Mouse (Mus musculus) intestine, embryonic 15.5 days (tissue): ENCODE measurements around the gene Nckap1. TPM values are rescaled to one million over a fixed set of nuclear protein-coding genes. Genes with fewer than 3 reads are reported as not detected.

Source experiments
- ATAC-seq: fragments of 200-750 bp; cut with Nextera tagmentation; 2 replicates; pipeline ENCODE4 v1.8.0; 2017; ENCODE audit warnings: moderate TSS enrichment, moderate library complexity
- H3K27ac ChIP-seq: fragments of 300-500 bp; sonication (generic); 2 replicates; pipeline ENCODE4 v1.5.1; 2015; ENCODE audit warnings: mild to moderate bottlenecking, inconsistent platforms
- H3K27me3 ChIP-seq: fragments of 300-500 bp; sonication (generic); replicated peaks from 2 replicates; pipeline ENCODE4 v1.6.1; 2015; ENCODE audit warnings: inconsistent platforms
- H3K36me3 ChIP-seq: fragments of 300-500 bp; sonication (generic); 2 replicates; pipeline ENCODE4 v1.6.1; 2015; ENCODE audit warnings: inconsistent platforms
- H3K4me1 ChIP-seq: fragments of 300-500 bp; sonication (generic); replicated peaks from 2 replicates; pipeline ENCODE4 v1.6.1; 2015; ENCODE audit warnings: inconsistent platforms
- H3K4me2 ChIP-seq: fragments of 300-500 bp; sonication (generic); replicated peaks from 2 replicates; pipeline ENCODE4 v1.6.1; 2015; ENCODE audit warnings: mild to moderate bottlenecking, inconsistent platforms
- H3K4me3 ChIP-seq: fragments of 300-500 bp; sonication (generic); replicated peaks from 2 replicates; pipeline ENCODE4 v1.5.1; 2015; ENCODE audit warnings: inconsistent platforms
- H3K9ac ChIP-seq: fragments of 300-500 bp; sonication (generic); 2 replicates; pipeline ENCODE4 v1.6.1; 2015; ENCODE audit warnings: inconsistent platforms
- H3K9me3 ChIP-seq: fragments of 300-500 bp; sonication (generic); 2 replicates; pipeline ENCODE4 v1.6.1; 2016; ENCODE audit warnings: inconsistent platforms
- WGBS: fragments of 180-500 bp; shearing (Covaris S2); methylation state at CpG from one replicate; pipeline ENCODE4 v1.1.7; 2015; 5-methylcytosine and 5-hydroxymethylcytosine counted together
- polyA plus RNA-seq: library from polyadenylated mRNA; unstranded; fragments of >200 nt; fragmentation: Nextera tagmentation; extraction: Ambion mirVana; gene quantifications from 2 replicates; pipeline ENCODE4 v1.2.1, GENCODE M21; 2015

Nckap1 gene
- 64.7 and 69.4 TPM in 2 replicates for polyA plus RNA-seq

DNA sequence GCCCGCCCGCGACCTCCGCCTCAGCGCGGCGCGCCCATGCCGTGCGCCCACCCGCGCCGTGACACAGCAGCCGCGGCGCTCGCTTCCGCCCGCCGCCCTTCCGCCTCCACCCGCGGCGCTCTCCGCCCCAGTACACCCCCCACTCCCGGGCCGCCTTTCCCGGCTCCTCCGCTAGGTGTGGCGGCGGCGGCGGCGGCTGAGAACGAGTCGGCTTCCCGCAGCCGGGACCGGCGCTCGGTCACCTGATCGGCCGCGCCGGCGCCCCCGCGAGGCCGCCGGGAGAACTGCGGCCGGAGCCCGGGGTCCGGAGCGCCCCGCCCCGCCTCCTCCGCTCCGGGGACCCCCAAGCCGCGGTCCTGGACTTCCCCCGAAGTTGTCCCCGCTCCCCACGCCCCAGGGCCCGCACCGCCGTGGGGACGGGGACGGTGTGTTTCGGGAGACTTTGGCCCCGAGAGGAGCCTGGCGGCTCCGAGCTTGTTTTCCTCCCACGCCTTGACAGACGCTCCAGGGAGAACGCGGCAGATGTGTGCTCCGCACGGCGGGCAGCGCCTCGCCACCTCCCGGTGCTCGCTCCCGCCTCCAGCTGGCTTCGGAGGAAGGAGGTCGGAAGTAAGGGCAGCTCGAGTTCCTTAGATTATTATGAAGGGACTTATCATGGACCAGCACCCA, at the start of gene Nckap1:
Gene Nckap1 (minus strand): TSS at position 338 of the 669 bp plus-strand sequence.
- peak; percentile 97 for ATAC-seq
- no peaks in the 10 kb centered on the region for H3K36me3 ChIP-seq
- H3K4me2 ChIP-seq: peak within 1 kb of the TSS; percentile 66
- peak within 1 kb of the TSS; percentile 99 for H3K27ac ChIP-seq
- peaks cover 10% of the 10 kb centered on the region for H3K4me1 ChIP-seq
- no peaks in the 10 kb centered on the region for H3K27me3 ChIP-seq
- no peaks in the 10 kb centered on the region for H3K9me3 ChIP-seq
- peak within 1 kb of the TSS; percentile 90 for H3K4me3 ChIP-seq
- 0% methylated on average over 43 of the region's 88 CpGs for WGBS
- peak within 1 kb of the TSS; percentile 99 for H3K9ac ChIP-seq

DNA sequence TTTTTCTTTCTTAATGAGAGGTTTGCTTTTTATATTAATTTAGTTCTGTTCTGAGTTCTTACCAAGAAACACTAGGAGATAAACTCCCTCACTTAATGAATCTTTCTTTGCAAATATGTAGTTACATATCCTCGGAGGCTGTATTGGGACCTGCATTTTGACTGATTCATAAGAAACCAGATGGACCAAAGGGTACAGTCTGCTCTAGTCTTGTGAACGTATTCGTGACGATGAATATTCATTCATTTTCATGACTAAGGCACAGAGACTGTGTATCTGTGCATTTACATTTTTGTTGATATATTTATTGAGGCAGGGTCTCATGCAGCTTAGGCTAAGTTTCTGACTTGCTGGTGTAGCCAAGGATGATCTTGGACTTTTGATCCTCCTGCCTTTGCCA, 43.3 kb upstream of the Nckap1 start:
- Histone ChIP-seq H3K4me3 (no peak overlapping the region), H3K4me1 (no peaks in the 10 kb centered on the region), H3K4me2 (no peak overlapping the region), H3K36me3 (peaks cover 2% of the 10 kb centered on the region; the same call in 1 of the 2 replicates), H3K9me3 (no peaks in the 10 kb centered on the region), H3K27me3 (no peaks in the 10 kb centered on the region), H3K27ac (no peak overlapping the region), H3K9ac (no peak overlapping the region)
- ATAC-seq: no peak
- WGBS: 94% methylated on average over 4 of the region's 4 CpGs

DNA sequence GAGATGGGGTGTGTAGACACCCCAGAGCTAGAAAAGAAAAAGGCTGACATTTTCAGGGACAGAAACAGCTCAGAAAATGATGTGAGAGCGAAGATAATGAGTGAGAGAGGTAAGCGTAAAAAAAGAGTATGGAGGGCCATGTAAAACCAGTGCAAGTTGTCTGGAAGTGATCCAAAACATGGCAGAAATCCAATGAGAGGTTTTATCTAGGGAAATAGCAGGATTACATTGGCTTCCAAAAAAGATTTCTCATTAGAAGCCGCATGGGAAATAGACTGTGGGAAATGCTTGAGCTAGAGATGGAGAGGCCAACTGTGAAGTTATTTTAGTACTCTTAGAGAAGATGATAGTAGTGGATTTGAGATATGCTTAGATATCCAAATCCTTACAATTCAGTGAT, 40.7 kb upstream of the Nckap1 start:
- no peak for ATAC-seq

DNA sequence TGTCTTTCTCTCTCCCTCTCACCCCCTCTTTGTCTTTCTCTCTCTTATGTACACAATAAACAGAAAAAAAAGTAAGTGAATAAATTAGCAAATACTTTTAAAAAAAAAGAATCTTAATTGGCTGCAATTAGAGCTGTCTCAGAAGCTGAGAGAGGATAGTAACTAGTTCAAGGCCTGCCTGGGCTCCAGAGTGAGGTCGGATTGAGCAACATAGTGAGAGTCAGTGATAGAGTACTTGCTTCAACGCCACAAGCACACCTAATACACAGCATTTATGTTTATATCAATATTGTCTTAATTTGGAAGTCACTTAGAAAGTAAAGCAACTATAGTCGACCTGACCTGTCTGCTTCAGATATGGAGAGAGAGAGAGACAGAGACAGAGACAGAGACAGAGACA, 37.8 kb upstream of the Nckap1 start:
- 86% methylated on average over 3 of the region's 3 CpGs for WGBS
- no peaks in the 10 kb centered on the region for H3K27me3 ChIP-seq

More for the DNA sequence above, 40.7 kb upstream of the Nckap1 start:
- H3K27ac ChIP-seq: no peak overlapping the region
- peaks cover 2% of the 10 kb centered on the region; the same call in 1 of the 2 replicates for H3K36me3 ChIP-seq
- peaks cover 3% of the 10 kb centered on the region; the same call in 1 of the 2 replicates for H3K4me1 ChIP-seq
- no peak overlapping the region for H3K4me2 ChIP-seq
- H3K9ac ChIP-seq: no peak overlapping the region
- 91% methylated on average over 3 of the region's 3 CpGs for WGBS
- H3K4me3 ChIP-seq: no peak overlapping the region
- H3K27me3 ChIP-seq: no peaks in the 10 kb centered on the region
- no peaks in the 10 kb centered on the region for H3K9me3 ChIP-seq

DNA sequence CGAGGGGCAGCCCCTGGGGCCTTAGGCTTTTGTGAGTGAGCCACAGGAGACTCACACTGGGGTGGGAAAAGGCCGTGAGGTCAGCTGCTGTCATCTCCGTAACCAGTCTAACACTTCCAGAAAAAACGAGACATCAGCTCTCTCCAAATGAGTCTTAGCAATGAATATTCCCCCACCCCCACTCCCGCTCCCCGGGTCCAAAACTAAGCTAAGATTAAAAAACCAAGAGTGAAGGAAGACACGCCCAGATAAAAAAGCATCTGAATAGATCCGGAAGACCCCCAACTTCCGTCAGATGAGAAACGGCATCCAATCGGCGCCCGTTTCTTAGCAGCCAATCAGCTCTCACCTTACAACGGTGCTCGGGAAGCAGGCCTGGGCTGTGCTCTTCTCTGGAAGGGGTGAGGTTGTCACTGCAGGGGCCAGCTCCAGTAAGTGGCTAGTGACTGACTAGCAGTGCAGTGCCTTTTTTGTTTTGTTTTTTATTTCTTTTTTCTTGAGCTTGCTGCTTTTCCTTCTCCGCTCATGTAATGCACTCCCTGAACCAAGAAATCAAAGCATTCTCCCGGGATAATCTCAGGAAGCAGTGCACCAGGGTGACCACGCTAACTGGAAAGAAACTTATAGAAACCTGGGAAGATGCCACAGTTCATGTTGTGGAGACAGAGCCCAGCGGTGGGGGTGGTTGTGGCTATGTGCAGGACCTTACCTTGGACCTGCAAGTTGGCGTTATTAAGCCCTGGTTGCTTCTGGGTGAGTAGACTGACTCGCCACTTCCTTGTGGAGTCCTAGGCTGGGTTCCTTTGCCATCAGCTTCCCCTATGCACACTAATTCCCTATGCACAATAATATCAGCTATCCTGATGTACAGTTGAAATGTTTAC, 35.9 kb upstream of the Nckap1 start, which contains the start of the genes Dusp19 and Nup35:
Gene Dusp19 (plus strand): TSS at position 192 of the 884 bp plus-strand sequence.
Gene Nup35 (plus strand): TSS at position 383 of the 884 bp plus-strand sequence.
- Histone ChIP-seq H3K36me3 (no peaks in the 10 kb centered on the region), H3K4me2 (peak within 1 kb of the TSS; percentile 64), H3K9me3 (no peaks in the 10 kb centered on the region), H3K4me3 (peak within 1 kb of the TSS; percentile 58), H3K4me1 (peaks cover 3% of the 10 kb centered on the region; the same call in 1 of the 2 replicates), H3K27ac (peak within 1 kb of the TSS; percentile 51), H3K27me3 (no peaks in the 10 kb centered on the region), H3K9ac (peak within 1 kb of the TSS; percentile 65)
- WGBS: under 1% methylated on average over 21 of the region's 21 CpGs
- peak; percentile 100 for ATAC-seq

More for the DNA sequence above, 37.8 kb upstream of the Nckap1 start:
- Histone ChIP-seq H3K4me2 (no peak overlapping the region), H3K9ac (no peak overlapping the region), H3K4me1 (peaks cover 3% of the 10 kb centered on the region; the same call in 1 of the 2 replicates), H3K36me3 (peaks cover 2% of the 10 kb centered on the region; the same call in 1 of the 2 replicates), H3K4me3 (no peak overlapping the region), H3K9me3 (no peaks in the 10 kb centered on the region), H3K27ac (no peak overlapping the region)
- ATAC-seq: no peak

DNA sequence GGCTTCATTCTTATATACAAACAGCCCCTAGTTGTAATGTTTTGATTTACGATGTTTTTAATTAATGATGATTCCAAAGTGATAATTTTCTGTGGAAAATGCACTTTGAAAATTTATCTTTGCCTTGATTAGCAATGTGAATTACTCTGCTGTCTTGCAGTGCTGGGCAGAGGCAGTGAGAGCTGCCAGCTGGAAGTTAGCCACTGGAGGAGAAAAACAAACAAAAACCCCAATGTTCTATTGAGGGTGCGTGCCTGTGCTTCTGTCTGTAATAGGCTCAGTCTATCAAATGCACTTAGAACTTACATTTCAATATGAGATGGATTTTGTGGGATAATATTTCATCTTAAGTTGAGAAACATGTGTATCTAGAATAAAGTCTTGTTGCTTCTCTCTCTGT, 31.6 kb upstream of the Nckap1 start:
- Histone ChIP-seq H3K4me2 (no peak overlapping the region), H3K4me1 (peaks cover under 1% of the 10 kb centered on the region; the same call in 1 of the 2 replicates), H3K9ac (no peak overlapping the region), H3K27ac (no peak overlapping the region), H3K4me3 (no peak overlapping the region), H3K27me3 (no peaks in the 10 kb centered on the region), H3K9me3 (no peaks in the 10 kb centered on the region), H3K36me3 (no peaks in the 10 kb centered on the region)
- ATAC-seq: no peak
- 62% methylated on average over 2 of the region's 2 CpGs for WGBS

DNA sequence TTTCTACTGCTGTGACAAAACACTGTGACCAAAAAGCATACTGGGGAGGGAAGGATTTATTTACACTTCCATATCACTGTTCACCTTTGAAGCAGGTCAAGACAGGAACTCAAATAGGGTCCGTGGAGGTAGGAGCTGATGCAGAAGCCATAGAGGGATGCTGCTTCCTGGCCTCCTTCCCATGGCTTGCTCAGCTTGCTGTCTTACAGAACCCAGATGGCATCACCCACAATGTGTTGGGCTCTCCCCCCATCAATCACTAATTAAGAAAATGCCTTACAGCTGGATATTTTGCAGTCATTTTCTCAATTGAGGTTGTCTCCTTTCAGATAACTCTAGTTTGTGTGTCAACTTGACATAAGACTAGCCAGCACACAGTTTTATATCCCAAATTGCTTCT, 31.1 kb upstream of the Nckap1 start:
- 53% methylated on average over 1 of the region's 1 CpGs for WGBS
- H3K9me3 ChIP-seq: no peaks in the 10 kb centered on the region
- H3K36me3 ChIP-seq: no peaks in the 10 kb centered on the region

DNA sequence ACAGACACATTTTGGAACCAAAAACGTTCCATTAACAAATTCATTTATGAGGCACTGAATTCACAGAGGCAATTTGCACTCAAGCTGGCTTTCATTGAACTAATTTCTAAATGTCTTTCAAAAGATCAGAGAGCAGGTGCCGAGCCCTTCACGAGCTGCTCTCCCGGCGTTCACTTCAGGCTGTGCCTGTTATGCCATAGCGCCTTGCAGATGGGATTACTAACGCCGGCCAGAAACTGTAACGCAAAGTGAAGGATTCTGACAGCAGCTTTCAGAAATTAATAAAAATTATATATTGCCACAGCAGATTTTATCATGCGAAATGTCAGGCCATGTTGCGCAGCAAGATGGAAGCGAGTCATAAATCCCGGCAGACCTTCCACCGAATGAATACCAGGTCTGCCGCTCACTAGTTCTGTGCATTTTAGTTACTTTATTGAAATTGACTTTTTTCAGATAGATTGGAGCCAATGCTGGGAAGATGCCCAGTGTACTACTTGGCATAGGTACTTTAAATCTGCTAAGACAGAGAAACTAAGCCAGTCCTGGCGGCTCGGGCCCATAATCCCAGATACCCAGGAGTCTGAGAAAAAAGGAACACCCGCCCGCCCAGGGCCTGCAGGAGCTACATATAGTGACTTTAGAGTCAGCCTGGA, 22.7 kb upstream of the Nckap1 start:
- no peaks in the 10 kb centered on the region for H3K4me1 ChIP-seq
- no peak overlapping the region for H3K4me2 ChIP-seq
- H3K27ac ChIP-seq: no peak overlapping the region
- no peak overlapping the region for H3K9ac ChIP-seq
- no peaks in the 10 kb centered on the region for H3K36me3 ChIP-seq
- no peaks in the 10 kb centered on the region for H3K9me3 ChIP-seq
- 90% methylated on average over 19 of the region's 19 CpGs for WGBS
- no peaks in the 10 kb centered on the region for H3K27me3 ChIP-seq
- ATAC-seq: no peak
- H3K4me3 ChIP-seq: no peak overlapping the region

More for the DNA sequence above, 31.1 kb upstream of the Nckap1 start:
- H3K4me2 ChIP-seq: no peak overlapping the region
- H3K4me1 ChIP-seq: no peaks in the 10 kb centered on the region
- no peak overlapping the region for H3K4me3 ChIP-seq
- H3K27ac ChIP-seq: no peak overlapping the region
- no peak overlapping the region for H3K9ac ChIP-seq
- H3K27me3 ChIP-seq: no peaks in the 10 kb centered on the region
- ATAC-seq: no peak

DNA sequence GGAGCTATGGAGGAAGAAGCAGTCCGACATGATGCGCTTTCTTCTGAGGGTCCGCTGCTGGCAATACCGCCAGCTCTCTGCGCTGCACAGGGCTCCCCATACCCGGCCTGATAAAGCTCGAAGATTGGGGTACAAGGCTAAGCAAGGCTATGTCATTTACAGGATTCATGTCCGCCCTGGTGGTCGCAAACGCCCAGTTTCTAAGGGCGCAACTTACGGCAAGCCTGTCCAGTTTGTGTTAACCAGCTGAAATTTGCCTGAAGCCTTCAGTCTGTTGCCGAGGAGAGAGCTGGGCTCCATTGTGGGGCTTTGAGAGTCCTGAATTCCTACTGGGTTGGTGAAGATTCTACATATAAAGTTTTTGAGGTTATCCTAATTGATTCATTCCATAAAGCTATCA, 21.6 kb upstream of the Nckap1 start:
- Histone ChIP-seq H3K4me2 (no peak overlapping the region), H3K9ac (no peak overlapping the region), H3K4me1 (no peaks in the 10 kb centered on the region), H3K36me3 (no peaks in the 10 kb centered on the region), H3K27me3 (no peaks in the 10 kb centered on the region), H3K4me3 (no peak overlapping the region), H3K27ac (no peak overlapping the region), H3K9me3 (no peaks in the 10 kb centered on the region)
- WGBS: 94% methylated on average over 13 of the region's 13 CpGs
- ATAC-seq: no peak

DNA sequence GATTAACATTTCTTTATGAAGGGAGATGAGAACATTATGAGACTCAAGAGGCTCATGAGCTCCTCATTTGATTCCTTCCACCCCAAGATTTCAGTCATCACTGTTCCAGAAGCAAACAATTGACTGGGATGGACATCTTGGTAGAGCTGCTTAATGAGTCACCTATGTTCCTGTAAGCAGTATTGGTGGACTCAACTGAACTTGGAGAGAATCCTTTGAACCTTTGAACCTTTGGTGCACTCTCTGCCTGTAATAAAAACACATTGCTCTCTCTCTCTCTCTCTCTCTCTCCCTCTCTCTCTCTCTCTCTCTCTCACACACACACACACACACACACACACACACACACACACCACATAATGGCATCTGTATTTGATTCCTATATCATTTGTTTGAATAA, 19.4 kb upstream of the Nckap1 start:
- H3K9ac ChIP-seq: no peak overlapping the region
- H3K9me3 ChIP-seq: no peaks in the 10 kb centered on the region
- H3K4me2 ChIP-seq: no peak overlapping the region
- H3K36me3 ChIP-seq: no peaks in the 10 kb centered on the region
- H3K4me1 ChIP-seq: no peaks in the 10 kb centered on the region
- H3K27ac ChIP-seq: no peak overlapping the region
- H3K27me3 ChIP-seq: no peaks in the 10 kb centered on the region
- peak; percentile 56; the same call in 1 of the 2 replicates for ATAC-seq
- no peak overlapping the region for H3K4me3 ChIP-seq

DNA sequence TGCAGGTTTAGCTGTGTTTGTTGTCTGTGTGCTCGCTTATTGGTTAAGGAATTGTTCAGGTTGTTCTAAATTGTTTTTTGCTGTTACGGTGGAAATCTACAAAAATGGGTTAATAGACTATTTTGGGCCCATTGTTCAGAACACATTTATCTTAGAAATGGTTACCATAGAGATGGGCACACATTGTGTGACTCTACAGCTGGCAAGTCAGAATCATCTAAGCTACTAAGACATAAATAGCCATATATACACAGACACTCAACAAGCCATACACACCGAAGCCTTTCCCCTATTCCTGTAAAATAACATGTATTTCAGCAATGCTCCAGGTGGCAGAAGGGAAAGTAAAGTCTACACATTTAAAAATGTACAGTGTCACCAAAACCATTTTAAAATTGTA, 18.7 kb upstream of the Nckap1 start:
- no peaks in the 10 kb centered on the region for H3K9me3 ChIP-seq
- no peak overlapping the region for H3K27ac ChIP-seq
- no peaks in the 10 kb centered on the region for H3K4me1 ChIP-seq
- no peak overlapping the region for H3K9ac ChIP-seq
- H3K4me3 ChIP-seq: no peak overlapping the region
- 87% methylated on average over 3 of the region's 3 CpGs for WGBS
- H3K27me3 ChIP-seq: no peaks in the 10 kb centered on the region
- no peak overlapping the region for H3K4me2 ChIP-seq
- ATAC-seq: no peak
- no peaks in the 10 kb centered on the region for H3K36me3 ChIP-seq

DNA sequence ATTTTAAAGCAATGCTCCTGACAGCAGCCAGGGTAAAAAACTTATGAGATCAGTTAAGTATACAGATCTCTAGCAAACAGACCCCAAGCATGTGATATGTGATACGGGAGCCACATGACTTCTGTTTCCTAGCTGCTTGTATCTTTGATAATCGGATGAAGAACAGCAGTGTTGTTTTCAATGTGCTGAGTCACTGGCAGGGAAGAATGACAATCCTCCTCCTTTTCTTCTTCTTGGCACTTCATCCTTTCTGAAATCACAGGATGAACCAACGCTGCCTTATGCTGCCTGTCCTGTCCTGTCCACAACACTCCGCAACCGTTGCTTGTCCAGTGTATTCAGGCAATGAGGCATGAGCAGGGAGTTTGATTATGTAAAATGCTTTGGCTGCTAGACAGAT, 15.8 kb upstream of the Nckap1 start:
- WGBS: 74% methylated on average over 5 of the region's 5 CpGs
- Histone ChIP-seq H3K4me1 (no peaks in the 10 kb centered on the region), H3K4me2 (no peak overlapping the region), H3K4me3 (no peak overlapping the region), H3K36me3 (no peaks in the 10 kb centered on the region), H3K27me3 (no peaks in the 10 kb centered on the region), H3K9me3 (no peaks in the 10 kb centered on the region), H3K27ac (no peak overlapping the region), H3K9ac (no peak overlapping the region)
- ATAC-seq: no peak
